Mouse (Mus musculus): Measurements from ENCODE around the gene Ctps.
"Not testable (repeated sequence)": the region's sequence is repeated elsewhere in the genome, so short reads cannot be mapped to it uniquely, and the experiment has no call there.

Gene Ctps

DNA sequence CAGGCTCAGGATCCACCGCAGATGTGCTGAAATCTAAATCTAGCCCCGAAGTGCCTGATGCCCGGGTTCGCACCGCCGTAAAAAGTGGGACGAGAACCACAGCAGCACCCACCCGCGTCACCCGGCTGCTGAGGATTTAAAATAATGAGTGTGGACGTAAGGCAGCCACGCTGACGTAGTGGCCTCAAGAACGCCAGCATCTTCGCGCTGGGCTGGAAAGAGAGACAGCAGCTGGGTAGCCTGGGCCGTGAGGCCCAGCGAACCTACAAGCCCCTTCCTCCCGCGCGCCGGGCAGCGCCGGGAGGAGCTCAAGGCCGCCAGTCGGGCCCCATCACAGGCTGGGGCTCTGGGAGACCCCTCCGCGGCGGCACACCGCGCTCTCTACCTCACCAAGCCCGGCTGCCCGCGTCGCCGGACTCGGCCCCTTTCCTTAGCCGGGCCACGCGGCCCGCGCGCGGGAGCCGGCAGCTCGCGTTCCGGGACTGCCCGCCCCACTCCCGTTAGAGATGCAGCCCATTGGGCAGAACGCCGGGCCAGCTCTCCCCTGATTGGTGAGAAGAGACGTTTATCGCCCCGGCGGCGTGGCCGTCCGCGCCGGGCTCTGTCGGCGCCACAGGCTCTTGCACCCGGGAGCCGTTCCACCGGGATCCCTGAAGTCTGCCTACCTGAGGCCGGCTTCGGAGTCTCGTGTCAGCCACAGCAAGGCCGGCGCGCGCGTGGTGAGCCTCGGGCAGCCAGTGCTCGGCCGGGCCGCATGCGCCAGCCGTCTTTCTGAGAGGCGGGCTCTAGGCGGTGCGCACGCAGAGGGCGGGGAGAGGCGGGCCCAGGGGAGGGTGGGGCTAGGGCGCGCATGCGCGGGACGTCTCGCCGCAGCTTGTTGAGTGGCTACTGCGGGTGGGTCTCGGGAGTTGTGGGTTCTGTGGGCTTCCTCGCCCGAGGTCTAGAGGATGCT lies at the start of gene Ctps:
Gene Ctps, minus strand, starts transcription at position 791 of the 952 bp plus-strand sequence.
- DNase-seq (ENCODE audit: low spot score in 2 of 2), result peak; percentile 96

DNA sequence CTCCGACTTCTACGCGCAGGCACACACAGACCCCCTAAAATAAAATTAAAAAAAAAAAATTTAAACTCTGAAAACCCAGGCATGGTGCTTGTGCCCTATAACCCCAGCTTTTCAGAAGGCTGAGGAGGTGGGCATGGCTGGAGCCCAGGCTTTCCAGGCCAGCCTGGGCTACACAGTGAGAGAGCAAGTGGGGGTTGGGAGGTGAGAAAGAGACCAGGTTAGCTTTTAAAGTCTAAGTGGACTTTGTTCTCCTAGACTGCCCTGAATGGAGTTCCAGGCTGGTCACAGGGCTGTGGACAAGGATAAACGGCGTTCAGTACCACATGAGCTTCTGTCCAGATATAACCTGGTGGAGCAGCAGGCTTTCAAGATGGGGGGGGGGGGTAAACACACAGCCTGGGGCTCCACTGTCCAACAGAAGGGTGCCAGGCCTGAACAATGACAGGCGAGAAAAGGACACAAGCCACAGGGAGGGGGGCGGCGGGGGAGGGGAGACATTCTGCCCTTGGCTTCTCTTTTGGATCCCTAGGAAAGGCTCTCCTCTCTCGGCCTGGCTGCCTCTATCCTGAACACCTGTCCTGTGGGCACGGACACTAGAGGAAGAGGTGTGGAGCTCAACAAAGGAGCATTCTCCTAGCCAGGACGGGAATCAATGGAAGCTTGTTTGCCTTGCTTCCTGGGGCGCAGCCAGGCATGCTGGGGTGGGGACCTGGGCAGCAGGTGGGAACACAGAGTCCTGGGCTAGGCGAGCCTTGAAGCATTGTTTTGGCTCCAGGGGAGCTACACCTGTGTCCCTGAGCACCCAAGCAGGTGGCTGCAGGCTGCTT lies 46.3 kb upstream of the Ctps start:
- no peak for DNase-seq (ENCODE audit: low spot score in 2 of 2)

DNA sequence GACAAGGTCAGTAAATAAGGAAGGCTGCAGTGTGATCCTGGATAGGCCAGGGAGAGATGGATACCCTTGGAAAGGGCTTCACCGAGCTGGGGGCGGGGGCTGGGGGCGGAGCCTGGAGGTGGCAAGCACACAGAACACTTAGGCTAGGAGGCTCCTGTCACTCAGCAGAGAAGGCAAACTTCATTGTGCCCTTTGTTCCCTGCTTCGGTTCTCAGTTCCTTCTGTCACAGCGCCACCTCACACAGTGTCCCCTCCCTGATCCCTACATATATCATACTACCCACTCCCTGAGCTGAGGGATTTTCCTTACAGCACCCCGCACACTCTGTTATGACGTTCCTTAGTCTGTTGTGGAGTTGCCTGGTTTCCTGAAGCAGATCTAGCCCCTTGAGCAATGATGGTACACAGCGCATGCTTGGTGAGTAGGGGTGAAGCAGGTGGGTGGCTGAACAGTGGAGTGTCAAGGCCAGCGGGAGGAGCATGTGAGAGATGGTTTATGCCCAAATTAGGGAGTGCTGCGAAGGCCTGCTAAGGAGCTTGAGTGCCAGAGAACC lies 45.5 kb upstream of the Ctps start:
- no peak for DNase-seq (ENCODE audit: low spot score in 2 of 2)

DNA sequence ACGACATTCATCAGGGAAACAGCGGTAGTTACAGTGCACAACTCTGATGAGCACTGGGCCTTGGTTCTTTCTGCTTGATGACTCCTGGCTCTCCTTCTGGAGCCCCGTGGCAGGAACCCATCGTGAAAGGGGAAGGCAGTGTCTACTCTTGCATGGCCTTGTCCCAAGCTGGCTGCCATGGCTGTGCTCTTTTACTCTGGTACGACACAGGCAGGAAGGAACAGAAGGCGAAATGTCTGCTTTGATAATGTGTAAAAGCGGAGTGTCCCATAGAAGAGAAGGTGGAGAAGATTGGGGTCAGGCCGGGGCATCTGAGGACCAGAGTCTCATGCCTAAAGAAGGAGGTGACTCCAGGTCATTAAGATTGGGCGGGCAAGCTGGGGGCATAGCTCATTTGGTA lies 44.6 kb upstream of the Ctps start:
- DNase-seq (ENCODE audit: low spot score in 2 of 2), result no peak

DNA sequence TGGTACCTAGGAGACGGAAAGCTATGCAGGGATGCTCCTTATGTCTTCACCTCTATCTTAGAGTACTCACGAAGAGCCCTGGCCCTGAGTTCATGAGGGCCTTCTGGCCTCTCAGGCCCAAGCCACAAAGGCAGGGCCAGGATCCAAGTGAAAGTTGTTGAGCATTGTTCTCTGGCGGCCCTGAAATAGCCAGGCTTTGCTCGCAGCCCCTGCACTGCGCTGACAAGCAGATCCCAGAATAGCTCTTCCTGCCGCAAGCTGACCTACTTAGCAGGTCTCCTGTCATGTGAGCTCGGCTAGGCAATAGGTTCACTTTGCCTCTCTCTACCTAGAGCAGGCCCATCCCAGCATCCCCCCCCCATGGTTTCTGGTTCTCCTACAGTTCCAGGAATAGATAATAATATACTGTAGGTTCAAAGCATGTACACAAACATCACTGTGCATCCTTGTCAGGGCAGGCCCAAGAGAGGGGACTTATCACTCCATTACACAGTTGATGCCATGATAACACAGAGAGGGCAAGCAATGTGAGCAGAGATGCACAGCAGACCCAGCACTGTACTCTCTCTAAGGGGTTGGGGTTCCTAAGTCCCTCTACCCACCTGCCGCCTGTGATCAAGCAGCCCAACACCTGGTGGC lies 43.7 kb upstream of the Ctps start:
- DNase-seq (ENCODE audit: low spot score in 2 of 2), result no peak

DNA sequence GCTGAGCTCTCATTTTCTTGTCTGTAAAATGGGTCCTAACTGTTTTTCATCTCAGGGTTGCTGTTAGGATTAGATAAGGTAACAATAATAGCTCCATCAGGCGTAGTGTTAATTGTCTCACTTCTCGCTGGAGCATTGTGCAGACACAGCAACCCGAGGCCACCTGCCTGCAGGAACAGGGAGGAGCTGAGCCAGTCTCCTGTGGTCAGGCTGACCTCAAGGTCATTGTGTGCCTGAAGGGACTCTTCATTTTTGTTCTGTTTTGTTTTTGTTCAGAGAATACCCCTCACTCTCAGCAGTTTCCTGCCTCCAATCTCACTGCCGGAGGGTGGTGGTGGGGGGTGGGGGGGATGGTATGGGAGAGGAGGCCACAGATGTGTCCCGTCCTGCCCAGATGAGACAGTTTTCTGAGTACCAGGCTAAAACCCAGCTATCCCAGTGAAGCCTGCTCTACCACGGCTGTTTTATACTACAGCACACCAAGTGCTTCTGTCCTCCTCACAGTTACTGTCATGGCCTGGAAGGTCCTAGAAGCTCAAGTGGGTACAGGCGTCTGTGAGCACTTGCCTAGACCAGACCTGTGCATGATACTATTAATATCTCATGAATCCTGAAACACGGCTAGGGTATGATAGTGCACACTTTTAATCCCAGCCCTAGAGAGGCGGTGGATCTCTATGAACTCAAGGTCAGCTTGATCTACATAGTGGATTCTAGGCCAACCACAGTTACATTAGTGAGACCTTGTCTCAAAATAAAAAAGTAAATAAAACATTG lies 42.4 kb upstream of the Ctps start:
- DNase-seq (ENCODE audit: low spot score in 2 of 2), result no peak

DNA sequence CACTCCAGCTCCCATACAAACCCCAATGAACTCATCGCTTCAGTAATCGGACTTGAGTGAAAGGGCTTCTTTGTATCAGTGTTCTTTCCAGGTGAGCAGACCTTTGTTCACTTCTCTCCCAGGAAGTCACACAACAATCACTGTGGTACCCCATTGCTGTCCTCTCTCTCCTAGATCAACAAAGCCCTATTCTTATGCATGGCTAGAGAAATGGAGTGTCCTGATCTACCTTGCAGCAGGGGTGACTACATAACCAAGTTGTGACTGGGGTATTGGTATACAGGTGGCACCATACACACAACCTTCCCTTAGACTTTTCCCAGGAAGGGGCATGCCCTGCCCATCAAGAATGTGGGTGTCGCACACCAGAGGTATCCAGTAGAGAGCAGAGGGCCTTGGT lies 40.9 kb upstream of the Ctps start:
- no peak for DNase-seq (ENCODE audit: low spot score in 2 of 2)

DNA sequence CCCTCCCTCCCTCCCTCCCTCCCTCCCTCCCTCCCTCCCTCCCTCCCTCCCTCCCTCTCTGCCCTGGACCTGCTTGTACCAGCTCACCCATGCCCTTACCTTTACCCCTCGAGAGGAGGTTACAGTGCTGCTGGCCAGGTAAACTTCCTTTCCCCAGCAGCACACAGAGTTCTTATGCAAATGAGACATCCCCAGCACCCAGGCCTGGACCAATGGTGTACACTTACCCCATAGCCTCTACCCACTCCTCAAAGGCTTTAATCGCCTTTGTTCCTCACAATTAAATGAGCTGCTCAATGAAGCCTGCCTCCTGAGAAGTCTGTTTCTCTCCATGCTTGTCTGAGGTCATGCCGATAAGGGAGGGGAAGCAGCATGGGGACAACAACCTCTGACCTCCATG lies 36.9 kb upstream of the Ctps start:
- no peak for DNase-seq (ENCODE audit: low spot score in 2 of 2)

DNA sequence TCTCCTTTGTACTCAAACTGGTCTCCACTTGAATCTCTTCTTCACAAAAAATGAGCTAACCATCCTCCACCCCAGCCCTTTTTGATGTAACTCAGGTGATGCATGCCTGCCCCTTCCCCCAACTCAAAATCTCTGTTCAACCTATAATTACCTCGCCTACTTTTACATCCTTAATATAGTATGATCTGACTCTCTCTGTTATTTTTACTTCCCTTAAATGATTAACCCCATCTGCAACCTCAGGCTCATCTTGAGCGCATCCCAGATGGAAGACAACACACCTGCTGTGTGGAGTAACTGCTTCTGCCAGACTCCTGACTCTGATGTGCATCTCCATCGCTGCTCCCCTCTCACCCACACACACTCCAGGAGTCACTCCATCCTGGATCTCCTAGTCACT lies 32.6 kb upstream of the Ctps start:
- no peak for DNase-seq (ENCODE audit: low spot score in 2 of 2)

DNA sequence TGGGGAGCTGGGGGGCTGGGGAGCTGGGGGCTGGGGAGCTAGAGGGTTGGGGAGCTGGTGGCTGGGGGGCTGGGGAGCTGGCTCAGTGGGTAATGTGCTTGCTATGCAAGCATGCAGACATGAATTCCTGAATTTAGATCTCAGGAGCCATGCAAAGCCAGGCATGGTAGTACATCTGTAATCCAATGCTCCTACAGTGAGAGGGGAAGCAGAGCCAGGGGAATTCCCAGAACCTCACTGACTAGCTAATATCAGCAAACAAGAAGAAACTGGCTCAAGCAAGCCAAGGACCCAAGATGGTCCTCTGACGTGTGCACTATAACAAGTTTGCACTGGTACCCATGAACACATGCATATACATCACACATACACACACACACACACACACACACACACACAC lies 31.7 kb upstream of the Ctps start:
- DNase-seq (ENCODE audit: low spot score in 2 of 2), result no peak

DNA sequence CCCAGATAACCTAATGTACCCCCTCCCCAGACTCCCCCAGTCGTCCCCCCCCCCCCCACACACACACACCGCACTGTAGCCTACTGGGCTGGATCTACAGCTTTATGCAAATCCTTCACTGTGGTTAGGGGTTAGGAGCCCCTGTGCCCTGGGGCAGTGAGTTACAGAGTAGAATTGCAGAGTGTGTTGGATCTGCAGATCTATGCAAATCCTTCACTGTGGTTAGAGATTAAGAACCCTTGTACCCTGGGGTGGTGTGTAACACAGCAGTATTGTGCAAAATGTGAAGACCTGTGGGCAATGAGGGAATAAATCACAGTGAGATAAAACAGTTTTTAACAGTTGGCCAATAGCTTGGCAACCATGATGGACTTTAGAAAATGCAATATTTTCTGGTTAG lies 28.8 kb upstream of the Ctps start:
- no peak for DNase-seq (ENCODE audit: low spot score in 2 of 2)

DNA sequence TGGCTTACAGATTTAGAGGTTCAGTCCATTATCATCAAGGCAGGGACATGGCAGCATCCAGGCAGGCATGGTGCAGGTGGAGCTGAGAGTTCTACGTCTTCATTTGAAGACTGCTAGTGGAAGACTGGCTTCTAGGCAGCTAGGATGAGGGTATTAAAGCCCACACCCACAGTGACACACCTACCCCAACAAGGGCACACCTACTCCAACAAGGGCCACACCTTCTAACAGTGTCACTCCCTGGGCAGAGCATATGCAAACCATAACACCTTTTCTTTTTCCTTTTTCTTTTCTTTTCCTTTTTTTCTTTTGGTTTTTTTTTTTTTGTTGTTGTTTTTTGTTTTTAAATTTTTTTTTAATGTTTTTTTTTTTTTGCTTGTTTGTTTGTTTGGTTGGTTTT lies 26.1 kb upstream of the Ctps start:
- DNase-seq (ENCODE audit: low spot score in 2 of 2), result not testable (repeated sequence)

DNA sequence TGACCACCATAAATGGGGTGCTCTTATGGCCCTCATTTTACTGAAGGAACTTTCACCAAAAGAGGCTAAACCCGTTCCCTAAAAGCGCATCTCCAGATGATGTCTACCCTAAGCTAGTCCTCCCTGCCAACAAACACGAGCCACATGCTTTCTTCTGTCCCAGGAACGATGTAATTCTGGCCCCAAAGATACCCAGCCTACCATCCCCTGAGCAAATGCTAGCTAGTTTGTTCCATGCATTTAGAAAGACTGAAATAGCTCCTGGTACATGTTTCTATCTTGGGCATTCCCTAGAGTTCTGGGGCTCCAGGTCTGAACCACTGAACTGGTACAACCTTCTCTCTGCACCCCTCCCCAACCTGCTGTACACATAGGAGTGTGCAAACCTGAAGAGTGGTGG lies 20.9 kb upstream of the Ctps start:
- no peak for DNase-seq (ENCODE audit: low spot score in 2 of 2)

DNA sequence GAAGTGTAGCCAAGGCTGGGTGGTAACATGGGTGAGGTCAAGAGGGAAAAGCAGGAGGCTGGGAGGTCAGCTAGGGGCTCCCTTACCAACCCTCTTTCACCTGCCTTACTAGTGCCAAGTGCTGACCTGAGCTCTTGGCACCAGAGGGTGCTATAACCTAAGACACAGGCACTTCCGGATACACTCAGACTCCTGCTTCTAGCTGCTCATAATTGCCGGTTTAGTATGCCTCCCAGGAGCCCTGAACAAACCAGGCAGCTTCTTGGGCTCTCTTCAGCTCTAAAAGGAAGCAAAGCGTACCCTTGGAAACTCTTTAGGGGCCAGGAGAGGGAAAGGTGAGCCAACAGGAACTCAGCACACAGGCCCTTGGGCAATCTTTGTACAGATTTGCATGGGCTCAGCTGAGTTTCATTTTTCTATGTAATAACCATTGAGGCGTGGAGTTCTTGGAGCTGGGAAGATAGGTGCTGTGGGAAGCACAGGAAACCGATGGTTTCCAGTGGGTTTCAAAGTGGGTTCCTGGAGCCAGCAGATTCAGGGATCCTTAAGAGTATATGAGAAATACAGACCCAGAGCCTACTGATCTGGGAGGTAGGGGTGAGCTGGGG lies 19.8 kb upstream of the Ctps start:
- peak; percentile 19 to 65 for DNase-seq (ENCODE audit: low spot score in 2 of 2)

DNA sequence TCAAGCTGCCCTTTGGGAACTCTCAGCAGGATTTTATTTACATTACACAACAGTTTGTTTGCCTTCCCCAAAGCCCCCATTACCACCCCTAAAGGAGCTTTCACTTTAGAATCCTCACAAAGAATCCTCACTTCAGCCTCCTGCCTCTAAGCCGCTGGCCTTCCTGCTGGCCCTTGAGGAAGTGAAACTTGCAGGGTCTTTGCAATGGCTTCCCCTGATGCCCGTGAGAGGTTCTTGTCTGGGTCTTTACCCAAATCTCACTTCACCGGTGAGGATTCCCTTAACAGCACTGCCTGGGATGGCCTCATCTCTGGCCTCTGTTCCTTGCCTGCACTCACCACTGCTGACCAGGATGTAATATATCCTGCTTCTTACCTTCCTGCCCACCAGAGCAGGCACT lies 19.0 kb upstream of the Ctps start:
- no peak for DNase-seq (ENCODE audit: low spot score in 2 of 2)

DNA sequence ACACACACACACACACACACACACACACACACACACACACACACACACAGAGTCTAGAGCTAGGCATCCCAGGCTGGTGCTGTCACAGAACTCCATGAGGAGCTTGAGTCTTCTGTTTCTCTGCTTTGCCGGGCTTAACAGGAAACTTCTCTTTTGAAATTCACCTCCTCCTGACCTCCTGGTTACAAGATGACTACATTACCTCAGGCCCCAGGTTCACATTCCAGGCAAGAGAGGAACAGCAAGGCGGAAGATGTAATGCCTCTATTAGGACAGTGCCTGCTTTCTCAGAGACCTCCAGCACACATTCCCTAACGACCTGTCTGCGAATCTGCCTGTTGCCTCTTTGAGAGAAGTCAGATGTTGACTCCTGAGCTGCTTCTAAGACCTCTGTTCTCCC lies 18.4 kb upstream of the Ctps start, which contains the start of gene Gm8439:
Gene Gm8439, plus strand, starts transcription at position 301 of the 400 bp plus-strand sequence.
- DNase-seq (ENCODE audit: low spot score in 2 of 2), result no peak

DNA sequence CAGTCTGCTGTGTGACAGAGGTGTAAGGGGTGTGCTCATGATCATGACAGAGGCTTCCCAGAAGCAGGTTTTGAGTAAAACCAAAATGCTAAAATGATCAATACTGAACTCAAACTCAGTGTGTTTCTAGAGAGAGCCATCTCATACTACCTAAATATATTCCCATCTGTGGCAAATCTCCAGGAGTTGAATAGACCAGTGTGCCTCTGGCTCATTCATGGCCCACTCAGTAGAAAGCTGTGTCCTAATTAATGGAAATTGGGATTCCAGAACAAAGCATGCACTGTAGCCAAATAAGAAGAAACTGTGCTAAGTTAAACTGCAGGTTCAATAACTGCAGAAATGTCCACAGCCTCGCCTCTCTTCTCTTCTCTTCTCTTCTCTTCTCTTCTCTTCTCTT lies 16.9 kb upstream of the Ctps start:
- DNase-seq (ENCODE audit: low spot score in 2 of 2), result no peak

DNA sequence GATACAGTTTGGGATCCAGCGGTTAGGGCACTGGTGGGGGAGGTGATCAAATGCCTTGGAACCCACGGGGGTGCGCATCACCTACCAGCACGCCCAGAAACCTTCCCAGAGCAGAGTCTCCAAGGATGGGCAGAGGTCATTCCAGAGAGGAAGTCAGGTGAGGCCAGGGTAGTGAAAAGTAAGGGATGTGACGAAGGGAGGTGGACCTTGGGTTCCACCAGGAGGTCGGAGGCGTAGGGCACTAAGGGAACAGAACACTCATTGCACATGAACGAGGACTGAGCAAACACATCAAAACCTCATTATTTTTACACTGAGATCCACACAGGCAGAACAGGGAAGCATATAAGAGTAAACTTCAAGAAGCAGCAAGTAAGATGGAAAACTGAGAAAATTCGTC lies 11.6 kb upstream of the Ctps start:
- no peak for DNase-seq (ENCODE audit: low spot score in 2 of 2)

DNA sequence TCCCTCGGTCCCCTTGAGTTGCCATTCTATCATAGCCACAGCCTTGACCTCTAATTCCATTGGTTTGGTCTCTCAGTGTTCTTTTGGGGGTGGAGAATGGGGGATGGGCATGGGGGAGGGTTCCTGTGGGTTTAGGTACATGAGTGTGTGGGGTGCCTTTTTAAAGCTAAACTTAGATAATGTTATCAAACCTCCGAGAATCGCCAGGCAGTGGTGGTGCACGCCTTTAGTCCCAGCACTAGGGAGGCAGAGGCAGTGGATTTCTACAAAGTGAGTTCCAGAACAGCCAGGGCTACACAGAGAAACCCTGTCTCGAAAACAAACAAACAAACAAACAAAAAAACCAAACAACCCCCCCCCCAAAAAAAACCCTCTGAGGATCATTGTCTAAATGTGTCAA lies 10.8 kb upstream of the Ctps start:
- DNase-seq (ENCODE audit: low spot score in 2 of 2), result no peak

DNA sequence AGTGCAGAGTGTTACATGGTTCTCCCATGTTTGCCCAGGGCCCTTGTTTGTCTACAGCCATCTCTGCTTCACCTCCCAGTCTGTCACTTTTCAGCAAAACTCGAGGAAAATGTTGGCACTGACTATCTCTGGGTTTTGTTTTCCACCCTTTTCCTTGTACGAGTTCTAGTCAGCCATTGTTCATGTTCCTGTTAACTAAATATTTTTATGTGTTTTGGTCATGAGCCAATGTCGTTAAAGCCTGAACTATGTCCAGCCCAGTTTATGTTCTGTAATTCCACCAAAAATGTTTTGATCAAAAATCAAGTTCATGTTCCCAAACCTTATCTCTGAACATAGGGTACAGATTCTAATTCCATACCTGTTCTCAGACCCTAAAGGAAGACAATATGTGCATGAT lies 1.6 kb upstream of the Ctps start:
- no peak for DNase-seq (ENCODE audit: low spot score in 2 of 2)

DNA sequence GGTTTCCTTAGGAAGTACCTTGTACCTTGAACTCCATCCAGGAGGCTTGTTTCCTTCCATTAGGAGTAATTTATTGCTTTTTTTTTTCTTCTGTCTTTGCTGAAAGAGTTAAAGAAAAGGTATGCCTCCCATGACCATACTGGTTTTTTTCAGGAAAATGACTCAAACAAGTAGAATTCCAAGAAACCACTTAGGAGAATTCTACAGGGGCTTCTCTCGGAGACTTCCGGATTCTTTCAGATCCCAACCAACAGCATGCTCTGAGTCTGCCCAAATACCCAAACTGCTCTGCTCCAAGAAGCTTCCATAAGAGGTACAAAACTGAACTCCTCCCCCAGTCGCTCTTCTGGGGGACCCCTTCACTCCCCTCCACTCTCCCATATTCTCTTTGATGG lies 991 bp upstream of the Ctps start:
- no peak for DNase-seq (ENCODE audit: low spot score in 2 of 2)
